Mouse (Mus musculus): Measurements from ENCODE around the gene Msrb3.
A peak's percentile ranks its signal among the peaks of the same experiment; 100 is the strongest.

Gene Msrb3

GRCm38 (mm10) chr10:120857531-120858001 is 41.3 kb downstream of the Msrb3 start:
- peak; percentile 23 for DNase-seq

GRCm38 (mm10) chr10:120854329-120854728 is 44.6 kb downstream of the Msrb3 start:
- no peak for DNase-seq

GRCm38 (mm10) chr10:120853816-120854215 is 45.1 kb downstream of the Msrb3 start:
- DNase-seq, result no peak

GRCm38 (mm10) chr10:120851196-120851781 is 47.6 kb downstream of the Msrb3 start:
- DNase-seq, result no peak

GRCm38 (mm10) chr10:120850391-120851195 is 48.3 kb downstream of the Msrb3 start:
- DNase-seq, result no peak

GRCm38 (mm10) chr10:120848677-120849076 is 50.2 kb downstream of the Msrb3 start:
- DNase-seq, result no peak

GRCm38 (mm10) chr10:120847785-120848184 is 51.1 kb downstream of the Msrb3 start:
- no peak for DNase-seq

GRCm38 (mm10) chr10:120839966-120840365 is 58.9 kb downstream of the Msrb3 start:
- DNase-seq, result no peak

- no peak for DNase-seq
Measured at GRCm38 (mm10) chr10:120834531-120834930, 64.4 kb downstream of the Msrb3 start.

GRCm38 (mm10) chr10:120833836-120834235 is 65.1 kb downstream of the Msrb3 start:
- no peak for DNase-seq

GRCm38 (mm10) chr10:120827761-120828160 is 71.1 kb downstream of the Msrb3 start:
- DNase-seq, result no peak

- DNase-seq, result no peak
Measured at GRCm38 (mm10) chr10:120826795-120827669, 71.9 kb downstream of the Msrb3 start.

GRCm38 (mm10) chr10:120826381-120826780 is 72.5 kb downstream of the Msrb3 start:
- DNase-seq, result no peak

GRCm38 (mm10) chr10:120825594-120825993 is 73.3 kb downstream of the Msrb3 start:
- no peak for DNase-seq

- no peak for DNase-seq
Measured at GRCm38 (mm10) chr10:120821491-120822358, 77.2 kb downstream of the Msrb3 start.

- DNase-seq, result no peak
Measured at GRCm38 (mm10) chr10:120820781-120821300, 78.1 kb downstream of the Msrb3 start.

GRCm38 (mm10) chr10:120815290-120815689 is 83.6 kb downstream of the Msrb3 start:
- no peak for DNase-seq

GRCm38 (mm10) chr10:120811796-120812443 is 87.0 kb downstream of the Msrb3 start:
- DNase-seq, result no peak

- DNase-seq, result no peak
Measured at GRCm38 (mm10) chr10:120810832-120811571, 87.9 kb downstream of the Msrb3 start.

- no peak for DNase-seq
Measured at GRCm38 (mm10) chr10:120810053-120810696, 88.7 kb downstream of the Msrb3 start.

Data from right cerebral cortex, postnatal 4 days (tissue).